7 mouse cellular contexts compared by ENCODE assay signal in genomic region chr17:88195303-88195702, GRCm38 (mm10).
DNase-seq lines count a peak whose midpoint lies in the region; TF ChIP-seq lines count a peak whose summit lies in the region.

No protein-coding gene starts in this region.

- DNase-seq in urinary bladder, postnatal 36 days (ENCODE audit: low spot score in 2 of 2), result peak; percentile 10 to 19
- no peak for DNase-seq in urinary bladder, adult 2 months (ENCODE audit: low spot score)
- peak; percentile 27 for DNase-seq in brain, embryonic 14.5 days (ENCODE audit: low read depth)
- peak; percentile 57 to 71 for DNase-seq in left cerebral cortex, adult 18-20 months (ENCODE audit: low spot score in 2 of 2)
- no peak for DNase-seq in embryo, embryonic 9.5 days (ENCODE audit: extremely low spot score)
- DNase-seq in yolk sac, embryonic 10.5 days (ENCODE audit: low spot score), result no peak
- DNase-seq in spleen, adult 12 weeks (ENCODE audit: low spot score), result no peak

- no peak for TF ChIP-seq POLR2A in brain, embryonic 14.5 days (IDR thresholded peaks at IDR 0.05; ENCODE audit: borderline replicate concordance, extremely low read depth, insufficient read depth, insufficient read length, poor library complexity, severe bottlenecking)

- no peak for TF ChIP-seq CTCF in brain, embryonic 14.5 days (IDR thresholded peaks at IDR 0.05; ENCODE audit: borderline replicate concordance, extremely low read depth, insufficient read depth, insufficient read length)

Comparison
In these comparisons a context has a peak if more than half of its experiments do, and no peak if none do; other contexts are left out.
1. DNase-seq: peak in urinary bladder, postnatal 36 days (2 of 2), brain, embryonic 14.5 days (single experiment) and left cerebral cortex, adult 18-20 months (2 of 2); none in urinary bladder, adult 2 months (single experiment), embryo, embryonic 9.5 days (single experiment), yolk sac, embryonic 10.5 days (single experiment) and spleen, adult 12 weeks (single experiment).